Mouse (Mus musculus) granulocyte monocyte progenitor cell, adult 5-6 weeks (primary cell): Measurements from ENCODE around the gene Rnf38. TPM values are rescaled to one million over a fixed set of nuclear protein-coding genes. Genes with fewer than 3 reads are reported as not detected.

Experiments
- ATAC-seq: replicated peaks from 2 replicates; pipeline ENCODE4 v1.8.0; 2016; ENCODE audit warnings: mild to moderate bottlenecking, moderate TSS enrichment, inconsistent platforms; ENCODE audit not compliant: poor library complexity, severe bottlenecking
- total RNA-seq, 2 experiments: library from RNA; stranded (forward) in 1 of 2; stranded (reverse) in 1 of 2; fragments of 200-712, 200-1000 nt in 1 of 2; fragments of >200 nt in 1 of 2; fragmentation: Nextera tagmentation in 1 of 2; gene quantifications; 2 replicates each; pipeline ENCODE4 v1.2.3; 2014 to 2017

The Rnf38 gene
- total RNA-seq (2014; fragmentation: Nextera tagmentation) (98.2 and 118 TPM in 2 replicates), total RNA-seq (2017) (38.6 and 50.6 TPM in 2 replicates)

DNA sequence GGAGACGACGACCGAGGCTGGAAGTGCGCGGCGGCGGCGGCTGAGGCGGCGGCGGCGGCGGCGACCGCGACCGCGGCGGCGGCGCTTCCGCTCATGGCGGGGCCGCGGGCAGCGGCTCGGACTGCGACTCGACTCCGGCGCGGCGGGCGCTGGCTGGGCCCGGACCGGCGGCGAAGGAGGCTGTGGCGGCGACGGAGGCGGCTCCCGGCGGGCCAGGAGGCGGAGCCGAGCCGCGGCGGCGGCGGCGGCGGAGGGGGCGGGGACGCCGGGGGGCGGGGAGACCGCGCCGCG is at the start of gene Rnf38:
TSS of gene Rnf38 (minus strand) at position 77 of the 291 bp plus-strand sequence.
- ATAC-seq = no peak

DNA sequence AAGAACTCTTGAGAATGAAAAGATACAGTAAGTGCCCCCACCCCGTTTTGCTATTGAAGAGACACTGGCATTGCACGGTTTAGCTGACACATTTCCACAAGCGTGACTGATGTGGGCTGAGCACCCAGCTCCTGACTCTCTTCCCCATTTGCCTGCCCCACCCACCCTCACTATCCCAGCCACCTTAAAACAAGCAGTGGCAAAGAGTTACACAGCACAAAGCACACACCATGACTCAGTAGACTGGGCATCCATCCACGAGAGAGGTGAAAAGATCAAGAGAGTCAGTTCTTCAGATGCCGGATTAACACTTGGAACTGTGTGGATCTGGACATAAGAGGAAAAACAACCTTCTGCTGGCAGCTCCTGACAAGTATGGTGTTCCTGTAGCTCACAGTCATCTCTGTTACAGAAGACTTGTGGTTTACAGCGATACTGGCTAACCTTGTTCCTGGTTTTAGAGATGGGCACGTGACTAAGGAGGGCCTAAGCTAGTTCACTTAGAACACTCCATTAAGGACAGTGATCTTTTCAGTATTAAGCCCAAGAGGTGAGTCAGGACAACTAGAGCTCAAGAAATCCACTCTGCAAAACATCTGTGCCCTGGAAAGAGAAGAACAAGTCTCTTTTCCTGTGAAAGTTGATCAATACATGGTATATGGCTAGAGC is 48.1 kb upstream of the Rnf38 start:
- ATAC-seq = no peak; the same call in 1 of the 2 replicates

DNA sequence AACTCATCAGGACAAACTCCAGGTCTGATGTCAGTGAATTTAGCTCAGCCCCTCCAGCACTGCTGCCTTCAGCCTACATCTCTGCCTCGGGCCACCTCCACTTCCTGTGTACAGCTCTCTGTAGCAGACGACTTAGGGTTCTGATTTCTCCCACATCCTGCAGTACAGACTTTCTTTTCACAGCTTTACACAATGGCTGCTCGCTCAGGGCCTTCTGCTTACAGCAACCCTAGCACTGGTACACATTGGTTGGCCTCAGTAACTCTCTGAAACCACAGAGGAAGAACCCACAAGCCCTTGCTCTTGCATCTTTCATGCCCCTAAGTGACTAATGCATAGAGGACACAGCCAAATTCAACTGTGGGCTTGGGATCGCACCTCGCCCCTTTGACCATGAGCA is 37.5 kb upstream of the Rnf38 start:
- no peak for ATAC-seq

DNA sequence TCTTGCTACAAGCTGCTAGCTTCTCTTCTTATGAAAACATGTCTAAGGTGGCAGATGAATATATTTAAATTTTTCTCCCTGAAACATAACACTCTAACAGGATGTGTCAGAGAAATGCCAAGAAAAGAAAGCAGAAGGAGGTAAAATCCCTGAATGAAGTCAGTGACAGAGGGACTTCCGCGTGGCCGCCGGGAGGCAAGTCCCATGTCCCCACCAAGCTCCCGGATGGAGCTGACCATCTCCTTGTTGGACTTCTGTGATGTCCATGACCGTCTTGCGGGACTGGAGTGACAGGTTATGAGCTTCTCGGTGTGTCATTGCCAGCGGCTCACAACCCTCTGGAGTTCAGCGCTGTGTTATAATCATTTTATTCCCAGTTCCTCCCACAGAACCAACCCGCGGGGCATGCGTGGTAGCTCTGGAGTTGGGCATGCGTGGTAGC is 35.8 kb upstream of the Rnf38 start:
- no peak for ATAC-seq

DNA sequence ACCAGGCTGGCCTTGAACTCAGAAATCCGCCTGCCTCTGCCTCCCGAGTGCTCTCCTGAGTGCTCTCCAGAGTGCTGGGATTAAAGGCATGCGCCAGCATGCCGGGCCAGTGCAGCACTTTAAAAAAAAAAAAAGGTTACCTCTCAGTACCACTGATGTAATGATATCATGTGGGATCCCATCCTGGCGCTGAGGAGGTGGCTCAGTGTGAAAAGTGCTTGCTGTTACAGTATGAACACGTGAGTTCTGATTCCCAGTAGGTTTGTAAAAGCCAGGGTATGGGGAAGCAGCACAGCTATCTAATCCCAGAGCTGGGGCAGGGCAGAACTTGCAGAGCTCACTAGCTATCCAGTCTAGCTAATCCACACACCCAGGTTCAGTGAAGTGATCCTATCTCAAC is 33.8 kb upstream of the Rnf38 start:
- no peak for ATAC-seq

DNA sequence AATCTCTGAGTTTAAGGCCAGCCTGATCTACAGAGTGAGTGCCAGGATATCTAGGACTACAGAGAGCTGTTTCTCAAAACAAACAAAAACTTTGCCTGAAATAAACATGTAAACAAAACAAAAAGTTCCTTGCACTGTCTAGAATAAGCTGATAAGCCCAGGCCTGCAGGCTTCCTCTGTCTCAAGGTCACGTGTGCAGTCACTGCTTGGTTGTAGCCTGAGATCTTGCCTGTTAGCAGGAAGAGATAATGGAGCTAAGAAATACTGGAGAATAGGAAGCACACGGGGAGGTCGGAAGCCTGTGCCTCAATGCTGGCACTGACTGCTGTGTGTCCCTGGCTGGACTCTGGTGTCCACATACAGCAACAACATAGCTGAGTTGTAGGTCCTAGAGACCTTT is 31.9 kb upstream of the Rnf38 start:
- ATAC-seq = no peak

DNA sequence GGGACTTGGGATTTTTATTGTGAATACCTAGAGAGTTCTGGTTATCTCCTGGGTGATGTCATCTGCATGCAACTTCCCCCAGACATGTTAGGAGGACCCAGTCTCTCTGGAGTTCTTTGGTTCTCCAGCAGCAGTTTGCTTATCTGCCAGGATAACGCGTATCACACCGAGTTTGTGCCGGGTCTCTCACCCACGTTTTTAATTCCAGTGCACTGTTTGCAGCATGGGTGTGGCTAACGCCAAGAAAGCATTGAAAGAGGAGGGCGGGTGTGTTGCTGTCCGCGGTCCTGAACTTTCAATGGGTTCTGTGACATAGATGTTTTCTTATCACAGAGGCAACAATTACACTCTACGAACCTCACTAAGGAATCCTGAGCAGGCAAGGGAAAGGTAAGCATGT is 26.7 kb upstream of the Rnf38 start:
- ATAC-seq = peak; percentile 62

DNA sequence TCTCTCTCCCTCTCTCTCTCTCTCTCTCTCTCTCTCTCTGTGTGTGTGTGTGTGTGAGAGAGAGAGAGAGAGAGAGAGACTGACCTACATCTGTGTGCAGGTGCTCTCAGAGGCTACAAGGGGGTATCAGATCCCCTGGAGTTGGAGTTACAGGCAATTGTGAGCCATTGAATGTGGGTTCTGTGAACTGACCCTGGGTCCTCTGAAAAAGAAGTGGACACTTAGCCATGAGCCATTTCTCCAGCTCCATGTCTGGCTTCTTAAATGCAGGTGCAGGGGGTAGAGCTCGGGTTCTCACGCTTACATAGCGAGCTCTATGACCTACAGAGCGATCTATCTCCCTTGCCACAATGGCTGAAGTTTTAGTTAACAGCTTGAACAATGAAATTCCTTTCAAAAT is 25.5 kb upstream of the Rnf38 start:
- no peak for ATAC-seq

DNA sequence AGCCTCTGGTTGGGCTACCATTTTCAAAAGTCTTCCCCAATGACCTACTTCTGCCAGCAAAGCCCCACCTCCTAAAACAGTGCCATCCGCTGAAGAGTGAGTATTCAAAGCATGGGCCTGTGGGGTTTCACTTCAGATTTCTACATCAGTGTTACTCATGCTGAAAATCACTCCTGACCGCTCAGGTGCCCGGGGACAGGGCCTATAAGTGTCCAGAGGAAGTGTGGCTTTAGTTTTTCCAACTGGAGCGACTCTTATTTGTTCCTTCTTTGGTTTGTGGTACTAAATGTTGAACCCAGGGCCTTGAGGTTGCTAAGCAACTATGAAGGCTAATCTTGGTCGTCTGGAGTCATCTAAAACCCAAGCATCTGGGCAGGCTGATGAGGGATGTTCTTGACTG is 21.0 kb upstream of the Rnf38 start:
- ATAC-seq = no peak

DNA sequence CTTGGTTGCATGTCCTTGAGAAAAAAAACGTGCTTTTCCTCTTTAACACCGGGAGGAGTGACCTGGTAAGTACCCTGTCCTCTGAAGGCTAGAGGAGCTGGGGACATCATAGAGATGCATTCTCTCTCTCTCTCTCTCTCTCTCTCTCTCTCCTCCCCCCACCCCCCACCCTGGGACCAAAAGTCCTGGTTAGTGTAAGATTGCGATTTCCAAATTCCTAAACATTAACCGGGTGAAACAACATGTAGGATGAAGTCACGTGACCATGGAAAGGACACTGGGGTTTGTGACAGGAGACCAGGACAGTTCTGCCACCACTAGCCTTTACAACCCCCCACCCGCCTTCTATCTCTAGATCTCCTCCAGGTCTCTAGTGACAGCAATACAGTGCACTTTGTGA is 19.6 kb upstream of the Rnf38 start:
- no peak for ATAC-seq

DNA sequence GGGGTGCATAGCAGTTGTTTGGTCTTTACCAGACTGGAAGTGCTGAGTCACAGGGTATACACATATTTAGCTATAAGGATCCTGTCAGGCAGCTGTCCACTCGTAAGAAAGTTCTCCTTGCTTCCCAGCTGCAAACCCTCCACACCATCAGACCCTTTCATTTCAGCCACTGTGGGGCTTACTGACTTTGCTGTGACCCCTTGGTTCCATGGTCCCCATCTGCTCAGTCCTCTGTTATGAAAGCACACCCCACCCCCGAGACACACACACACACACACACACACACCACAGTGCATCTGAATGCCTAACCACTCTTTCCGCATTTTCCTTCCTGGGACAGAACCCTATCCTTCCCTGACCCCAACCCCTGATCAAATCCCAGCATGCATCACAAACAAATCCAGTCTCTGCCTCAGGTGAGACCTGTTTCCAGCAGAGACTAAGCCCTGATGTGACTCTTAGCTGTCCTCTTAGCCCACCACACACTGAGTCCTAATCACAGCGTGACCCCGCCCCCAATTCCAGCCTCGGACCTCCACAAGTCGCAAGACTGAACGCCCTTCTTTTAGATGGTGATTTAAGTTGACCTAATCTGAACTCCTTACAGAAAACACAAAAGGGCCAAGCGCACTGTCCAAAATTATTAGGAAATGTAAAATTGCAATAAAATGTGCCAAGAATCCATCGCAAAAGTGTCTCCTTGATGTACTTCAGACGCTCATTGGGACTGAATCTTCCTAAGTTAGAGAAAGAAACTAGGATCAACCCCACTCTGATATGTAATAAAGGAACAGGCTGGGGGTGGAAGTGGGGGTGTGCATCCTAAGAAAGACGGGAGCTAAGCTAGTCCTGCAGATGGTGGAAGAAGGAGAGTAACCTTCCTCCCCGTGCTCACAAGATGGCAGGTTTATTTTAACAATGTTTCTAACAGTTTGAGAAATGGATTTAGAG is 18.7 kb upstream of the Rnf38 start:
- no peak for ATAC-seq

DNA sequence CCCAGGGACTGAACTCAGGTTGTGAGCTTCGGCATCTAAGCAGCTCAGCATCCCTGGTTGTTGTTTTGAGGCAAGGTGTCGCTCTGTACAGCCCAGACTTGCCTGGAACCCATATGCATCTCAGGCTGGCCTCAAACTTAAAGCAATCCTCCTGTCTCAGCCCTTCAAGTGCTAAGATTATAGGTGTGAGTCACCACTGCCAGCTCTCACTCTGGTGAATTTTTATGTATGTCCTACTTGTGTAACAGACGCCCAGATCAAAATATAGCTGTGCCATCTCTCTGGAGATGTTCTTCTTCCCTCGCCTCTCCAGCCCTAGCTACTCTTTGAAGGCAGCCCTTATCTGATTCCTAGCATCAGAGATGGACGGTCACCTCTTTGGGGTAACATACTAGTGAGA is 17.9 kb upstream of the Rnf38 start:
- ATAC-seq = no peak

DNA sequence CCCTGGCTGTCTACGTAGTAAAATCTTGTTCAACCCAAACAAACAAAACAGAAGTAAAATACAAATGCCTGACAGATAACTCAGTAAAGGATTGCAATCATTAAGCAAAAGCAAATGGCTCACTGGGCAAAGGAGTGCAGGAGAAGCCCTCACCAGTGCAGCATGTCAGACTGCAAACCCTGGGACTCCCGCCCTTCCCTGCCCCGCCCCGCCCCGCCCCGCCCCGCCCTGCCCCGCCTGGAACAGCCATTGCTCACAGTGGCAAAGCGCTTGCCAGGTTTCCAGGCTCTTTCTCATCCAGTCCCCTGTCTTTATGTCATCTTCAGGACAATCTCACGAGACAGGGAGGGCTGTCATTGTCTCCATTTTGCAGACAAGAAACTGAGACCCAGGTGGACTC is 16.1 kb upstream of the Rnf38 start:
- no peak for ATAC-seq

DNA sequence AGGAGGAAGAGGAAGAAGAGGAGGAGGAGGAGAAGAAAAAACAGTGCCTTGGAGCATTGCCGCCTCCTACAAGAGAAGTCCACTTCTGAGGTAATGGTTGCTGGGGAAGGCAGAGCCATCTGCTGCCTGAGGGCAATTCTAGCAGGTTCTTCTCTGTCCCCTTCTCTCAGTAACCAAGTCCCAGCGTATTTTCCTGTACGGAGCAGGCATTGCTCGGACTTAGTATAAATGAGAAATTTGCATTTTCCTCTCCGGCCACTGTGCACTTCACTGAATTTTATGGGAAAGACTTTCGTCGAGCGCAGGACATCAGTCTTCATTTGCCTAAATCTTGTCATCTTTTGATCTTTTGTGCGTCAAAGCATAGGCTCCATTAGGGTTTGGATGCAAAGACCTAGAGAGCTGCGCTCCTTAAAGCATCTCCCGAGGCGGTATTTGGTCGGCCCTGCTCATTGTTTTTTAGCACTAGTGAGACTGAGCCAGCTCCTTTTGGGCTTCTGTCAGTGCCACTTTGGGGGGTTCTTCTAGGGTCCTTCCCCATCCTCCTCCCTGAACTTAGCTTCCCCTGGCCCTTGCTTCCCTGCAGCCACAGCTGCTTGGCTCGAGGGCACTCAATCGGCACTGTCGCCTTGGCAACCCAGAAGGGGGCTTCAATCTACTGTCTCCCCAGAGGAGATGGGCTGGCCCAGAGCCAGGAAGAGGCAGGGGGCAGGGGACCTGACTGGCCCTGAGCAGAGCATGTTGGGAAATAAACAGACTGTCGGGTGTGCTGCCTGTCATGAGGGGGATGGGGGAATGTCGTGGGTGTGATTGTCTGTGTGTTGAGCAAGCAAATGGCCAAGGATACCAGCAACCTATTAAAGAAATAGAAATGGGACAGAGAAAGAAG is 13.7 kb upstream of the Rnf38 start:
- ATAC-seq = 0 out of 2 replicates have a peak, but pooled peaks have one; percentile 14

DNA sequence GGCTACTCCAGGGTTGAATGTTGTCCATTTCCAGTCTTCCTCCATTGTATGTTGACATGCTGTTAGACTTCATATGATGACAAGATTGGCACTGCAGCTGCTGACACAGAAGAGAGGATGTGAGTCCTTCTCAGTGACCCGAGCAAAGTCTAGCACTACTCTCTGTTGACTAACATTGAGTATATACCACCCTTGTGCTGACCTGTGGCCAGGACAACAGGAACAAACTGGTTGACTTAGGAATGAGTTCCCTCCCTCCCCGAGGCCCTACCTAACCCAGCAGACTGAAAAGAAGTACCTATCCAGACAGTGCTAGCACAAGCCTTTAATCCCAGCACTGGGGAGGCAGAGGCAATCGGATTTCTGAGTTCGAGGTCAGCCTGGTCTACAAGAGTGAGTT is 12.7 kb upstream of the Rnf38 start:
- ATAC-seq = no peak

DNA sequence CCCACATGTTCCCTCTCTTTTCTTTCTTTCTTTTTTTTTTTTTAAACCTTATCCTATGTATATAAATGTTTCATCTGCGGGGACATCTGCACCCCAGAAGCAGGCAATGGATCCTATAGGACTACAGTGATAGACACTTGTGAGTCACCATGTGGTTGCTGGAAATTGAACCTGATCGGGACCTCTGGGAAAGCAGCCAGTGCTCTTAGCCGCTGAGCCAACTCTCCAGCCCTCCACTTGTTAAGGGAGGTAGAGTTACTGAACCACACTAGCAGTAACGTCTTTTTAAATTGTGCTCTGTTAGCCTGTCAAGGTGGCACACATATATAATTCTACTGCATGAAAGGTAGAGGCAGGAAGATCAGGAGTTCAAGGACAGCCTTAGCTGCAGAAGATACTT is 8.0 kb upstream of the Rnf38 start:
- no peak for ATAC-seq

DNA sequence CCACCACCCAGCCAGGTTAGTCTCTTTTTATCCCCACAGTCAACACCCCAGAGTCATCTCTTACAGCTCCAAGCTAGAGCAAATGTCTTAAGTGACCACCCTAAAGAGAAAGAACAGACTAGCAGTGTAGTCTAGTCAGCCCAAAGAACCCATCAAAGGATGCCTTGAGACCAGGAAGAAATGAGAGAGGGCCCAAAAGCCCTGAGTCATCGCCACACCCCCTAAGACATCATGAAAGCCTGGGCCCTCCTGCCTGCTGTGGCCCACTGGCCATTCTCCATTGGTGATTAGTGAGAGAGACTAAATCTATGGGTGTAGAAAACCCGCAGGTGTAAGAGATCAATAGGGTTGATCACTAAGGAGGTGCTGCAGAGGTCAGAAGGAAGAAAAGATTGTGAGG is 2.4 kb upstream of the Rnf38 start:
- no peak for ATAC-seq

DNA sequence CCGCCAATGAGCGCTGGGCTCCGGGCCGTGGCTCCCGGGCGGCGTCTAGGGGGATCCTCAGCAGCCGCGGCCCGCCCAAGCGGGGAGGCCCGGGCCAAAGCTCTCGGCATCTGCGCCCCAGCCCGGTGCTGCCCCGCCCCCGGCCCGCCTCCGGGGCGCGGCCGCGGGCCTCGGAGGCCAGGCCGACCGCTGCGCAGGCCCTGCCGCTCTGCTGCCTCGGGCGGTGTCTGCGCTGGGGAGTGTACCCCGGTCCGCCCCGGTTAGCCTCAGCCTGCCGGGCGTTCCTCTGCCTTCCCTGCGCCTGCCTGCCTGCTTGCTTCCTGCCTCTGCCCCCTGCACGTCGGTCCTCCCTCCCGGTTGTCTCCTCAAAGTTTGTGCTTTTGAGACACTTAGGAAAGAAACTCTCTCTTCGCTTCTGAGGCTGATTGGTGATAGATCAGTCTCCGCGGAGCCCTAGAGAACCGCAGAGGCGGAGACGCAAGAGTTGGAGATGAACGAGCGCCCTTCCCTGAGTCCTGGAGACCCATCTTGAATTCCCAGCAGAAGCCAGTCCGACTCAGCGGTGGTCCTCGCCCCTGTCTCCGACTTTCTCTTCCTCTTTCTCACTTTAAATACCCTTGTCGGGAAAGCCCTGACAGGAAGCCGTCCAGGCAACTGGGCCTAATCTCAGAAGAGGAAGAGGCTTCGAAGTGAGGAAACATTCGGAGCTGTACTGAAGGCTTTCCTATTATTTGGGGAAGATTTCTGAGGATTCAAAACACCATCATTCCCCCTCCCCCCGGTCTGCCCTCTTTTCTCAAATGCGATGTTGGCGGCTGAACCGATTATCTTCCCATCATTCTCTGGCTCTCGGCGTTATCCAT is 646 bp upstream of the Rnf38 start:
- ATAC-seq = peak; percentile 85

DNA sequence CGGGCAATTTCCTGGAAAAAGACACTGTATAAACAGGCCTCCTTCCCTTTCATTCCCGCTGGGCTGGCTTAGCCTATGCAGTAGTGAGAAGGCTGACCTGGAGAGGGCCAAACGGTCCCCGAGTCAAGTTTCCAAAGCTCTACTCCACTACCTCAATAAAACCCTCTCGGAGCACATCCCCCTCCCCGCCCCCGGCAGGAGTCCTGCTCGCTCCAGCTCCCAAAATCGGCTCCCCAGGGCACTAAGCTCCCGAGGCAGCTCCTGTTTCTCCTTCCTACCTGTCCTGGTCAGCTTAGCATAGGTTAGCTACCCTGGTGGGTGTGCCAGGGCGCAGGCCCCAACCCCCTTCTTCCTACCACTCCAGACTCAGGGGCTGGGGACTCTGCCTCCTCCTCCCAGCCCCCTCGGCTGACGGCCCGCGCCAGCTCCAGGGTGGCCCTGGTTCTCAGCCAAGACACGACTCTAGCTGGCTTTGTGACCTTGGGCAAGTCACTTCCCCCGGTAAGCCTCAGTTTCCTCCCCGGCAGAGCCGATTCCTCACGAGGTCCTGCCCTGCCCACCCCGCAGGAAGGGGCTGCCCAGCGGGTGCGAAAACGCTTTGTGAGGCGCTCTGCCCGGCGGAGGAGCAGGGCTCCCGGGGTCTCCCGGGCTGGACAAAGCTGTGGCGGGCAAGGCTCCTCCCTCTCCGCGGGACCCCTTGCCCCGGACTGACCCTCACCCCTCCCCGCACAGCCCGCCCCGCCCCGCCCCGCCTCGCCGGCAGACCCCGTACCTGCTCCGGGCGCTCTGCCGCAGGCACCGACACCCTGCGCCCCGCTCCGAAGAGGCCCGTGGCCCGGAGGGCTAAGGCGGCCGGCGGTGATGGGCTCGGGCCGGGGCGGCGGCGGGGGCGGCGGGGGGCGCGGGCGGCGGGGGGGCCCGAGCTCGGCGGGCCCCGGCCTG is 547 bp downstream of the Rnf38 start:
- ATAC-seq = peak; percentile 17; the same call in 1 of the 2 replicates
